Mouse (Mus musculus): ENCODE data around the gene Clybl.

Gene Clybl

DNA sequence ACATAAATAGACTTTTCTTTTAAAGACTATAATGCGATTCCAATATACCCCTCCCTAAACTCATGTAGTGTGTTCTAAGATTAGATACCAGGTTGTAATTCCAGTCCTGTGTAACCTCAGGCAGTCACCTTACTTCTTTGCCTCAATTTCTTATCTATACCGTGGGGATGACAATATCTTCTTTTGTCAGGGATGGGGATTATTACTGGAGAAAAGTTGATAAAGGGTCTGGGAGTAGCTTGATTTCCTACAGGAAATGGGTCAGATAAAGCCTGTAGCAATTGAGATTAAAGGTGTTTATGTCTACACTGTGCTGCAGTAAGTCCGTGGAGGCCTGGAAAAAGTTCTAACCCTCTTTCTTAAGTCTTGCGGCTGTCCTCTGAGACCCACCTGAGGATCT lies 131.8 kb downstream of the Clybl start:
- no peak for DNase-seq

DNA sequence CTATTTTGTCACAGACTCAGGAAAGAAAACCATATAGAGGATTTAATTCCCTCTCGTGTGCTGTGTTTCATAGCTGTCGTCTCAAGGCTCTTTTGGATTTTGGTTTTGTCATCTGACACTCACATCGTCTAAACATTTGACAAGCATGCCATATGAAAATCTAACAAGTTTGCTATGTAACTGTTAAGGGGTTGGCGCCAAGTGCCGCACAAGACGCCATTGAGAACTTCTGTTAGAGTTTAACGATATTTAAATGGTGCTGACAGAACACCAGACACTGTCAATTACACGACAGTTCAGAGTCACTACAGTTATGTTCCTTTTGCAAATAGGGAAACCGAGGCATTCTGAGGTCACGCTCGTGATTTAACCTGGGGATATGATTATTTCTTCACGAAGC lies 134.2 kb downstream of the Clybl start:
- no peak for DNase-seq

DNA sequence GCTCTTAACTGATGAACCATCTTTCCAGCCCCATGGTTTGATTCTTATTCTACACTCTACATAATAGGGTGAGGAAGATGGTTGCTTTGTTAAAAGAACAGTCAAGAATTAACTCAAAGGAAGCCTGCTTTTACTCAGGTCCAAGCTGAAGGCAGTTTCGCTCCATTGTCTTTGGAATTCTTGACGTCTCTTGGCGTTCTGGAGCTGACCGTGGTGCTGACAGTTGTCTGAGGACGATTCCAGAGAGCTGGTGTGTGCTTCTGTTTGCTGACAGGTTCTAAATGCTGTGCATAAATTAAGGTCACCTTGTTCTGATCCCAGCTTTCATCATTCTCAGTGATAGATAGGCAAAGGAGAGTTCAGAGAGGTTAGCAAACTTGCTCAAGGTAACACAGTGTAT lies 140.6 kb downstream of the Clybl start:
- DNase-seq: no peak

DNA sequence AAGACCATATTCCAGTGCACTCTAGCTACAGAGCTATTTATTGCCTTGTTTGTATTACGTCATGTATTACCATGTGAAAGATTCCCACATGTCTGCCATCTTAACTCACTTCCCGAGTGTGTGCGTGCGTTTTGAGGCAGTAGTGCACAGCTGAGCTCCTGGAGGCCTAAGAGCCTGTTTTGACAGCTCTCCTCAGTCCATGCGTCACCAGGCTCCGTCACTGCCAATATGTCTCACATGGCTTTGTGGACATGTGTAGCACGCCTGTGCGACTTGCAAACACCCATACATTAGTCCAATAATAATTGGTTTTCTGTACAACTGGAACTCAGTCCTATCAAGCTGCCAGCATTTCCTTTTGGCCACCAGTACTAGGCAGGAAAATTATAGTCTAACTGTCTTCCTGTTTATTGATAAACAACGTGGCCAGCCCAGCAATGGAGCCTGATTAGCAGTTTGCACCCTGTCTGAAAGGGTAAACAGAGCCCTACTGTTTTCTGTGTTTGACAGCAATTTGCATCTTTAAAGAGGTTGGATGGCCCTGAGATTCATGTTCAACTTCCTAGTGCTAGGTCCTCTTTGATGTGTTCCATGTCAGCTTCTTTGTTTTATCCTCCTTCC lies 142.4 kb downstream of the Clybl start:
- no peak for DNase-seq

DNA sequence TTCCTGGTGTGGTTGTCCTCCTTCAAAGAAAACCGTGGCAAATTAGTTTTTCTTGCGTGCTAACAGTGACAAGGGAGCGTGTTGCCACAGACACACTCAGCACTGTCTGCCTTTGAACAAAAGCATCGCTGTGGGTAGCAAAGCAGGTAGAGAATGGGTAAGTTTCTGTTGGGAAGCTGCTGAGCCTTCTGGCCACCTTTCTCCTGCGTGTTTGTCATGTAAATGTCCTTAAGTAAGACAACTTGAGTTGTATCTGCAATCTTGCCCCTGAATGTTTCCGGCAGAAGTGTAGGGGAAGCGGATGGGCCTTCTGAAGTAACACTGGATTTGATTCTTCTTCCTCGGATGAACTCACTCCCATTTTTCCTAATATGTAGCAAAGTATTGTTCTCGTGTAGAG lies 148.6 kb downstream of the Clybl start:
- no peak for DNase-seq

DNA sequence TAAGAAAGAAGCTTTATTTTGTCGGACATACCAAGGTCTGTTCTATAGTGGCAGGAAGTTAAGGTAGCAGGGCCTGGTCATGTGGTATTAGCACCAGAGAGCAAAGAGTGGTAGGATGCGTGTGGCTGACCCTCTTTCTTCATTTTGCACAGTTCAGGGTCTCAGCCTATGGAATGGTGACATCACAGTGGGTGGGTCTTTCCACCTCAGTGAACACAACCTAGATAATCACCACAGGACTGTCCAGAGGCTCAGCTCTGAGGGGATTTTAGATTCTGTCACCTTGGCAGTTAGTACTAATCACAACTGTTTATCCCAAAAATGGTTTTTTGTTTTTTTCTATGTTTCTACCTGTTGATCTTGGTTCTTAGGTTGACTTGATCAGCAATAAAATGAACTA lies 149.2 kb downstream of the Clybl start:
- no peak for DNase-seq

DNA sequence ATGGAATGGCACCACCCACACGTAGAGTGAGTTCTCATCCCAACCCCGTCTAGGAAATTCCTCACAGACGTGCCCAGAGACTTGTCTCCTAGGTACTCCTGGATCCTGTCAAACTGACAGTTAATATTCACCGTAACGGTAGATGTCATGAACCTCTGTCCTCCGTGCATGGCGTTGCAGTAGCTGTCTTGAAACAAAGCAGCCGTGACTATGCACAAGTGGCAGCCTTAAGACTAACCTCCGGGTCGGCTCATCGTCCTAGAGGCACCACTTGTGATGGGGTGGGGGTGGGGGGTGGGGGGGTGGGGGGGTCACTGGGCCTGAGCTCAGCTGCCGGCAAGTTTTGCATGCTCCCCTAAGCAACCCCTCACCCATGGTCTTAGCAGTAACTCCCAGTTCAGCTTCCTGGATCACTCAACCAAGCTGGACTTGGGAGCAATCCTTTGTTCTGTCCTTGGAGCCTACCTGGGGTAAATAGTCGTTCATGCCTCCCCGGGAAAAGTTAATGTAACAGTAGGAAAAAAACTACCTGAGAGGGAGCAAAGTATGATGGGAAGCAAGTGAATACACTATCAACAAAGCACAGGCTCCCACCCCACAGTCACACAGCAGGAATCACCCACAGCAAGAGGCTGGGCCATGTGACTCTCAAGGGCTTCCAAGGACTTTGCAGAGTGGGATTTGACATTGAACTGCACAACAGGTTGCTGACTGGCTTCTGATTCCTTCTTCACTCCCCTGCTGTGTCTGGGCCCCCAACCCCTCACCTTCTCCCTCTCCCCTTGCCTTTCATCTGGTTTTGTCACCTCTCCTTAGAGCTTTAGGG lies 150.3 kb downstream of the Clybl start:
- DNase-seq: no peak

DNA sequence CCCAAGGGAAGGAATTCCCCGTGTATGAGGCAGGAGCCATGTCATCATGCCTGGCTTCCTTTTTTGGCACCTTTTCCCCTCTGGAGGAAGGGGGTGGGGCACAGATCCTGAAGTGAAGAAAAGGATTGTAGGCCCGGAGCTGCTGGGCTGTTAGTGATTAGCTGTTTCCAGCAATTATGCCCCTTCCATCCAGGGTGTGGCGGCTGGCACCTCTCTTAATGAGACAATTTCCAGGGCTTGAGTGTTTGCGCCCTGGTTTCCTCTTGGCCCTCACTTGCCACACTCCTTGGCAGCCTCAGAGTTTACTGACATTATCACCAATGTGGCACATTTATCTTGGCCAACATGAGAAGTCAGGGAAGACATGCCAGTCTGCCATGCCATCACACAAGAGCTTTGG lies 155.5 kb downstream of the Clybl start:
- peak in 1 of 2 experiments; percentile 36 for DNase-seq

DNA sequence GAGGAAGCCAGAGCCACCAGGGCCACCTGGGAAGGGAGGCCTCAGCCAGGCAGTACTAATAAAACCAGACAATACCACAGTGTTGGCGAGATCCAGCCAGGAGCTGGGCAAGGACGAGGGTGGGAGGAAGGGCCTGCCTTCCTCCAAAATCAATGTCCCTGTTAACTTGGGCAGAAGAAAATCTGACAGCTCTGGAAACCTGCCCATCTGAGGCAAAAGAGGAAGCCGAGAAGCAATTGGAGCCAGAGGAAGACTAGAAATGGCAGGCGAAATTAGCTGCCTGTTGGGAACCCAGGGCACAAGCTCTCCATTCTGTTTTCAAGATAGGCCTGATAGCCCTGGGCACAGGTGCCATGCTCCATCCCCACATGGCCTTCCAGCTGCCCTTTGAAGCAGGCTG lies 157.3 kb downstream of the Clybl start:
- peak; percentile 81 to 87 for DNase-seq

DNA sequence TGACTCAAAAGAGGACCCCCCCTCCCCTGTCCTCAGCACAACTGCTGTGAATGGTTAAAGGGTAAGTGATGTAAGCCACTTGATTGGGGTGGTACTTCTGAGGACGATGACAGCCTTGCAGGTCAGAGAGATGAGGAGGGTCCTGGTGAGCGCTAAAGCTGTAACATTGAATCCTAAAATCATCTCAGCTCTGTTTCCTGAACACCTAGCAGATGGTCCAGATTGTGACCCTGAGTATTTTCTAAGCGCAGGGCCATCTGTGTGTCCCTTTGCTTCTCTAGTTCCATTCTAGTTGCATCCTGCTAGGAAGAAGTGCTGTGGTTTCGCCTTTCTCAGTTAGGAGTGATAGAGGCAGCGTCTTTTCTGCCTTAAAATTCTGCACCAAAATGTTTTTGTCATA lies 158.6 kb downstream of the Clybl start:
- DNase-seq: peak; percentile 29 to 36

DNA sequence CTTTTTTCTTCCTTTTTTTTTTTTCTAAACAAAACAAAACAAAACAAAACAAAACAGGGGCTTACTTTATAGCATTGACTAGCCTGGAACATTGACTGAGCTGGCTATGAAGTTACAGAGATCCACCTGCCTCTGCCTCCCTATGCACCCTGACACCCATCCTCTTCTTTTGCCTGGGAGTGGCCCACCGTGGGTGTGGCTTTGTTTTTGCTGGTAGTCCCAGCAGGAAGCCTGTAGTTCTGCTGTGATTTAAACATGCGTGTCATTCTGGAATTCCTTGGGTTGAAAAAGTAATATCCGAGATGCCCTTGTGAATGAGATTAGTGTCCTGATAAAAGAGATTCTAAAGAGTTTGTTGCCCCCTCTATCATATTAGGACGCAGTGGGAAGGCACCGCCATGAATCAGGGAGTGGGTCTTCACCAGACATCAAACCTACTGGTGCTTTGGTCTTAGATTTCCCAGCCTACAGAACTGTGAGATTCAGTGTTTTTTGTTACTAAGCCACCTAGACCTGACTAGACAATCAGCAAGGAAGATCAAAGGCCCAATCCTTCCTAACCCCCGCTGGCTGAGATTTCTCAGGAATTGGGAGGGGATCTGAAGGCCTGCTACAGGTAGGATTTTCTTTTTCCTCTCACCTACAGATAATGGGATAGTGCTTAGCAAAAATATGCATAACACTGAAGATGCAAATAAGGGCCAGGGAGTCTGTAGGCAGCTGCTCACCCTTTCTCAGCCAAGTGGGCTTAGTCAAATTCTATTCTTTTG lies 160.3 kb downstream of the Clybl start:
- no peak for DNase-seq

DNA sequence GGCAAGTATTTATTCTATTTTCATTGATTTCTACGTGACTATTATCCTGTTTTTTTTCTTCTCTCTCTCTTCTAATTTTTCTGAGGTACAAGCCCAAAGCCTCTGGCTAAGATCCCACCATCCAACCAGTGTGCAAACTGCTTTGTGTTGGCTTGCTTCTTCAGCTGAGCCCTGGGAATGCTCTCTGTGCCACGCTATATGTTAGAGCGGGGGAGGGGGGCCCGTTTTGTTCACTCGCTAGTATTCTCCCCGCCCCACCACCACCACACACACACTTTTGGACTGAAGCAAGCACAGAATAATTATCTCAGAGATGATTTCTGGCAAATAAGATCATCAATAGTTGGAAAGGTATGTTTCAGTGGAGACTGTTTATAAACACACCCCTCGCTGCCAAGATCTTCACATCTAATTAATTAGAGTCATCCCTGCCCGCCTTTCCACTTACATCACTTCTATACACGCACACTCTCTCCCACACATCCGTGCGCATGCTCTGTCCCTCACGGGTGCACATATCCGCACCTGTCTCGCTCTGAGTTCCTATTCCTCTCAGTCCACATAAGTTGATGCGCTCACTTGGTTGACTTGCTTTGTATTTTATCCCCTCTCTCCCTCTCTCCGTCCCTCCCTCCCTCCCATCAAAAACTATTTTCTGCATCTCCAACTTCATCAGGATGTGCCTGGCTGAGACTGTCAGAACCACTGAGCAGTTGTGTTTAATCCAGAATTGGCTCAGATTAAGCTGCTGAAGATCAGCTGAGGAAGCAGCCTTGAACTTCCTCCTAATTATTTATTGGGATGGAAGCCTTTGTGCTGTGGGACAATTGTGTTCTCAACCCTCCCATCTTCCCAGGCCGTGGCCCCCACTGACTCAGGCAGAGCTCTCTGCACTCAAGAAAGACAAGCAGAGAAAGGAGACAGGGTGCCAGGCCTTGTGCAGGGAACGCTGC lies 163.0 kb downstream of the Clybl start:
- DNase-seq: peak in 1 of 2 experiments; percentile 30

DNA sequence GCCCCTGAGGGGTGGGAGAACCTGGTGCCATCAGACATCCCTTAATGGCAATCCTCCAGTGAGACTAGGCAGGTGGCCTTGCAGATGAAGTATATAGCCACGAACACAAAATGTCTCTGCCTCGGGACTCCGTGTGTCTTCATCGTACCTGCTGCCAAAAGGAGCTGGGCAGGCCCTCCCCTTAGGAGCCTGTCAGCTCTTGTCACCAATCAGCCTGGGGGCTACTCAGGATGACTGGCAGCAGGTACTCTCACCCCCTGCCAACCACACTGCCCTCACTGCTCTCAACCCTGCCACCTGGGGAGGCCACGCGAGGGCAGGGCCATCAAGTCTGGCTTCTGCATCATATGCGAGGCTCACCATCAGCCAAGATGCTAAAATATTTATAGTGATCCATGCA lies 166.6 kb downstream of the Clybl start:
- no peak for DNase-seq

DNA sequence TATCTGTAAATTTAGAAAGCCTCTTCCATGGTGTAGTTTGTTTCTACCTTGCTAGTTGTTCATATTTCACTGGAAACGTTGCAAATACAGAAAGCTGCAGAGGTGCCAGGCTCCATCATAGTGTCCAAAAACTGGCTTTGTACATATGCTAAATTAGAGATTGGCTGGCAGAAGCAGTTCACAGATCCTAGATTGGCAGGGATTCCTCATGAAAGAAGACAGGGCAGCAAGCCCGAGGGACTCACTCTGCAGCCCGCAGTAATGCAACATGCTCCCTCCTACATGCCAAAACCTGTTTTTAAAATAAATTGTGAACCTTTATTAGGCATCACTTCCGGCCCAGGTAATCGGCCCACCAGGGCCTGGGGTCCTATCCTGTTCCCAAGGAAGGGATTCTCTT lies 167.8 kb downstream of the Clybl start:
- peak; percentile 52 to 66 for DNase-seq

DNA sequence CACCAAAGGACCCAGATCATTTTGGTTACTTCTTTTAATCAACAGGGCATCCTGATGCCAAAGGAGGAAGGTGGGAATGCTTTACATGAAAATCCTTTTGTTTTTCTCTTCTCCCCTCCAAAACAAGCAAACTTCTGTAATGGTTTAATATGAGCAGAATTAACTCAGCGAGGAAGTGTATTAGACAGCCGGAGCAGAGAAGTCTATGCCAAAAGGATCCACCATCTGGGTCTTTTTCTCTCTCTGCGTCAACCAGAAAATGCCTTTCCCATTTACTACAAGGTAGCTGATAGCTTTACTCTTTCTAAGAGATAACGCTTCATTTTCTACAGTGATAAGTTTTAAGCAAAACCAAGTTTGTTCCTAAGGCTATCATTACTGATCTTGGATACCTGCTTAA lies 168.3 kb downstream of the Clybl start:
- DNase-seq: no peak

DNA sequence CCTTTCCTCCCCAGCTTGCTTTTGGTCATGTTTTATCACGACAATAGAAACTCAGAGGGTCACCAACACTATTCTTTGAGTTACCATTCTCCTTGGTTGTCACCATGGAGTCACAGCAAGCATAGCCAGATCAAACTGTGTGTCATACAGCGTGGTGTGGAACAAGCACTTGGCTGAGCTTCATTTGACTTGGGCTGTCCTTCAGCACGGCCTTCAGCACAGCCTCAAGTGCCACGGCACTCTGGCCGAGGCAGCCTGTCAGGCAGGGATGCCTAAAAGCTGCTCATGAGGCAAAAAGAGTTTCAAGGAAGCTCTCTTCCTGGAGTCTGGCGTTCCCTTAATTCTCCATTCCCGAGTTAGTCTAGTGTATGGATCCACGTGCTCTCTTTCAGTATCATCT lies 169.3 kb downstream of the Clybl start:
- no peak for DNase-seq

DNA sequence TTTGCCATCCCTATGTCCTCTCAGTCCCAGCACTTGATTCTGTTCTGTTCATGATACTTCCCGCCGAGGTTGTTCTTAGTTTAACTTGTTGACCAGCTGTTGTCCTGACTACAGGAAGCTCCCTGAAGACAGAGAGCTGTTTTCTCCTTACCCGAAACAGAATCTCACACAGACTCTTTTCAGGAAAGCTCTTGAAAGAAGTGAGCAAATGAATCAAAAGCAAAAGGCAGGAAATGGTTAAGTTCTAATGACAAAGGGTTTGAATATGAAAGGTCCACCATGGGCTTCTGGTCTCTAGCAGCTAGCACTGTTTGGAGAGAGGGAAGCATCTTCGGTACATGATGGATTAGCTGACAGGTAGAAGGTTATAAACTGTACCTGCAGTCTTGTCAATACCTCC lies 175.8 kb downstream of the Clybl start:
- DNase-seq: no peak

DNA sequence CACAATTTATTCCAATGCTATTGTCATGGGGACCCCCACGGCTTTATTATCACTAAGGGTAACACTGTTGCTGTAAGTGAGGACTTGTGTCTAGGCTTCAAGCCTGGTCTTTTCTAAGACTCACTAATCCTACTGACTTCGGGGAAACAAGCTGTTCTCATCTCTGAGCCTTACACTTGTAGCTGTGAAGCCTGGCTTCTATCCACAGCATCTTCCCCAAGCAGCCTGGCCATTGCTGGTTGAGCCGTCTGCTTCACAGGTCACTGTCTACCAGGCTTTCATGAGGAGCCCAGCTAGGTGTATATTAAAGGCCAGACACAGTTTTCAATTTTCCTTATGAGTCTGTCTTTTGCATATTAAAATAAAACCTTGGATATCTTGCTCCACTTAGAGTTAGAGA lies 177.1 kb downstream of the Clybl start:
- no peak for DNase-seq

DNA sequence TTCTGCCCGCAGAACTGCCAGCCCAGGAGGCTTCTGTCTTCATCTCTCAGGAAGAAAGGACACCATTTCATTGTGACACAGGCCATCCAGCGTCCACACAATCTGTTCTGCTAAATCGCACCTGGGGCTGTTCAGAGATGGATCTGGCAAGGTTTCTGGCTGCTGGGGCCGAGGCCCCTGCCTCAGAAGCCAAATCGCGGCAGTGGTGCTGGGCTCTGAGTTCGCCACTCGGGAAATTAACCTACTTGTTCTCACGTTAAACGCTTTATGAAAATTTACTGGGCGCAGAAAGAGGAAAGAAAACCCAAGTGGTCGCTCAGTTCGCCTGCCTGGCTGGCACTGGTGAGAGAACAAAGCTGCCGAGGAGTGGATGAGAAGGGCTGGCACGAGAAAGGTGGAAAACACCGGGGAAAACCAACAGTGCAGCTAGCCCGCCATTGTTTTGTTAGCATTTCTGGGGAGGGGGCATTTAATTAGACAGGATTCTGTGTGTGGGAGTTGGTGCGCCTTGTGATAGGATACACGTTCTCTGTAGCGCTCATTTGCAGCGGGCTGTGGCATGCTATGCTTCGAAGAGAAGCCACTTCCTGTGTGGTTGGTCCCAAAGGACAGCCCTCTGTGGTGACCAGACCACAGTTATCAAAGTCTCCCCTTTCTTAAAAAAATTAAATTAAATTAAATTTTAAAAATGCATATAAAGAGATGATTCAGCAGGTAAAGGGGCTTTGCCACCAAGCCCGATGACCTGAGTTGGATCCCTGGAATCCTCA lies 177.8 kb downstream of the Clybl start:
- DNase-seq: no peak

DNA sequence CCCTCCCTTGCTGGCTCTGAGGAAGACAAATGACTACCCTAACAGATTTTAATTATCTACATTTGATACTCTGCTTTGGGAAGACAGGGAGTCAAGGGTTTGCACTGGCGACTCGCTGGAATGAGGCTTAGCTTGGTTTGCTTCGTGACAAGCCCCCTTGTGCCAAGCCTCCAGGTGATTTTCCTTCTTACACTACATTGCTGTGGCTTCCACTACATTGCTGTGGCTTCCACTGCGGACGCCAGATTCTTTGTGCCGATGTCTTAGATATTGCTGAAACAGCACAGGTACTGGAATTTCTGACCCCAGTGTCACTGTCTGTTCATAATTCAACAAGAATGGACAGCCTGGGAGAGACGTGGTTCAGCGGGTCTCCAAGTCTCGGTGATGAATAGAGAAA lies 180.3 kb downstream of the Clybl start:
- DNase-seq: no peak

DNA sequence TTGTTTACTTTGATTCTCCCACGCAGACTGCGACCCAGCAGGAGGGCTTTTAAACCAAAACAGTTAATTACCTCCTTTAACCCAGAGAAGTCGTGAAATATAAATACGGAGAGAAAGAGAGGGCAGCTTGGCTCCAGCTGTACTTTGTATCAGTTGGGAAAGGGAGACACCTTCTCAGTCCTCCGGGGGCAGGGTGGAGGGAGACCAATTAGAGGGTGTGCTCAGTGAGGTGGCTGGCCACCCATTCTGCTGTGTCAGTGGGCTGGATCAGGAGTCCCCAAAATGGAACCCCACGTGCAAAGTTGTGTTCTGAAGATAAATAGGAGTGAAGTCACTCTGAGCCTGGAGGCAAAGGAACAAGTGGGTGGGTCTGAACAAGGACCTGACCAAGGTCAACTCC lies 181.7 kb downstream of the Clybl start:
- DNase-seq: no peak

DNA sequence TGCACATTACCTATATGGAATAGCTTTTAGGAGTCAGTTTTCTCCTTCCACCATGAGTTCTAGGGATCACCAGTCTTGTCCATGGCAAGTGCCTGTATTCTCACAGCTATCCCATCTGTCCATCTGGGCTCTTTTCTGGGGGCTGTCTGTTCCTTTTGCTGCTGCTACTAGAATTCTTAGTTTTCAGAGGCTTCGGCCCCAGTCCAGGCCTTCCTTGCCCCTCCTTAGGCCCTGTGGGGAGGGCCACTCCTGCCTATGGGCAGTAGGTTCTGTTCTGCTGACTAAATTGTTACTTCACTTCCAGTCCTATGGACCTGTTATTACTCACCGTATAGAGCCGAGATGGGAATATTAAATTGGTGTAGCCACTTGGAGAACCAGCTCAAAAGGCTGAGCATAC lies 182.5 kb downstream of the Clybl start:
- no peak for DNase-seq
